Mouse (Mus musculus) small intestine, adult 2 months (tissue): ENCODE measurements around the gene Cyp2d9.

Experiments
- CTCF ChIP-seq: fragments of 200-500 bp; IDR thresholded peaks from 2 replicates; pipeline ENCODE4 v1.5.1; 2012; ENCODE audit warnings: low read depth, mild to moderate bottlenecking, control low read depth, inconsistent platforms, low read length, moderate library complexity, mixed read lengths; ENCODE audit not compliant: insufficient replicate concordance, insufficient read length; ENCODE audit errors: extremely low read depth
- POLR2A ChIP-seq: fragments of 200-500 bp; IDR thresholded peaks from 2 replicates; pipeline ENCODE4 v1.6.1; 2012; ENCODE audit warnings: low read depth, mild to moderate bottlenecking, control low read depth, inconsistent platforms, low read length, moderate library complexity

GRCm38 (mm10) chr15:82437975-82438617 is 4.9 kb downstream of the Cyp2d9 start:
- TF ChIP-seq CTCF (no peak), POLR2A (no peak)
